Mouse (Mus musculus): ENCODE measurements at regions not wholly inside any gene's neighbourhood (a gene's known extent, or its start where the extent isn't known, plus 50 kb on each side); places are given as distances from the start of the nearest gene placed in this dataset.

- Histone ChIP-seq H3K27ac (replicated peaks) (no peak overlapping the region), H3K4me2 (no peak overlapping the region), H3K9ac (no peak overlapping the region), H3K4me3 (replicated peaks) (no peak overlapping the region), H3K36me3 (replicated peaks) (no peaks in the 10 kb centered on the region), H3K27me3 (no peaks in the 10 kb centered on the region), H3K9me3 (replicated peaks) (no peaks in the 10 kb centered on the region), H3K4me1 (replicated peaks) (no peaks in the 10 kb centered on the region)
- WGBS (ENCODE audit: insufficient replicate concordance): 45% methylated on average over 6 of the region's 6 CpGs
- ATAC-seq (ENCODE audit: insufficient read depth): no peak
Measured at GRCm38 (mm10) chr9:41364442-41365250, 203.1 kb upstream of the Ubash3b start.

- H3K27ac ChIP-seq (replicated peaks): no peak overlapping the region
- no peaks in the 10 kb centered on the region for H3K4me1 ChIP-seq (replicated peaks)
- 49% methylated on average over 5 of the region's 5 CpGs for WGBS (ENCODE audit: insufficient replicate concordance)
- H3K4me2 ChIP-seq: no peak overlapping the region
- H3K36me3 ChIP-seq (replicated peaks): no peaks in the 10 kb centered on the region
- no peak overlapping the region for H3K4me3 ChIP-seq (replicated peaks)
- no peaks in the 10 kb centered on the region for H3K9me3 ChIP-seq (replicated peaks)
- no peaks in the 10 kb centered on the region for H3K27me3 ChIP-seq
- ATAC-seq (ENCODE audit: insufficient read depth): no peak
- no peak overlapping the region for H3K9ac ChIP-seq
Measured at GRCm38 (mm10) chr9:41360356-41360755, 198.9 kb upstream of the Ubash3b start.

DNA sequence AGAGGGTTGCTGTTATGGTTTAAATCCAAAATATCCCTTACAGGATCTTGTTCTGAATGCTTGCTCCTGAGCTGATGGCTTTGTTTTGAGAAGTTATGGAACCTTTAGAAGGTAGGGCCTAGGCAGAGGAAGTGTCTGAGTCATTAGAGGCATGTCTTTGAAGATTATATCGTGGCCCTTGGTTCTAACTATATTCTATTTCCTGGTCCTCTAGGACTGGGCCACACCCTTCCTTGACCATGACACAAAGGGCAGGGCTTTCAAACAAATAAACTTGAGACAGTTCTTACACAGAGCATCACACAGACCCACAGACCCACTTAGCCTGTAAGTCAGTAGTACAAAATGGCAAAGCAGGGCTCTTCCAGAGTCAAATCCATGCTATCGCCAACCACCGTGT lies 197.8 kb upstream of the Ubash3b start:
- H3K36me3 ChIP-seq (replicated peaks): no peaks in the 10 kb centered on the region
- H3K9ac ChIP-seq: no peak overlapping the region
- no peak overlapping the region for H3K27ac ChIP-seq (replicated peaks)
- H3K4me1 ChIP-seq (replicated peaks): no peaks in the 10 kb centered on the region
- no peaks in the 10 kb centered on the region for H3K27me3 ChIP-seq
- no peak for ATAC-seq (ENCODE audit: insufficient read depth)
- 68% methylated on average over 3 of the region's 3 CpGs for WGBS (ENCODE audit: insufficient replicate concordance)
- H3K4me2 ChIP-seq: no peak overlapping the region
- no peaks in the 10 kb centered on the region for H3K9me3 ChIP-seq (replicated peaks)
- no peak overlapping the region for H3K4me3 ChIP-seq (replicated peaks)

DNA sequence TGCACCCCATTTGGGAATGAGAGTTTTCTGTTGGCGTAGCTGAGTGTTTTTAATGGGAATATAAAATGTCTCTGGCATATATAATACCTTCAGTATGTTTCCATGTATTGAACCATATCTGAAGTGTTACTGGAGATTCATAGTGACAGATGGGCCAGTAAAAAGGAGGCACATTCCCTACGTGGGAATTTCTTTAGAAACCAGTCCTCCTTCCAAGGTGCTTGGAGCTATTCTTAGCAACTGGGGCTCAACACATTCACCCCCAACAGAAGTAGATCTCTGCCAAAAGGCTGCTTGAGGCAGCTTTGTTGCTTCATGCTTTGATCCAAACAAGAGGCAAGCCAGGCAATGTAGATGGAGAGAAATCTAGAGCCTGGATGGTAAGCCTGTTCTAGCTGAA lies 183.8 kb upstream of the Ubash3b start:
- Histone ChIP-seq H3K4me1 (replicated peaks) (no peaks in the 10 kb centered on the region), H3K9ac (no peak overlapping the region), H3K4me3 (replicated peaks) (no peak overlapping the region), H3K4me2 (no peak overlapping the region), H3K27ac (replicated peaks) (no peak overlapping the region), H3K36me3 (replicated peaks) (no peaks in the 10 kb centered on the region), H3K27me3 (no peaks in the 10 kb centered on the region), H3K9me3 (replicated peaks) (no peaks in the 10 kb centered on the region)
- WGBS (ENCODE audit: insufficient replicate concordance): 46% methylated on average over 2 of the region's 2 CpGs
- ATAC-seq (ENCODE audit: insufficient read depth): no peak

DNA sequence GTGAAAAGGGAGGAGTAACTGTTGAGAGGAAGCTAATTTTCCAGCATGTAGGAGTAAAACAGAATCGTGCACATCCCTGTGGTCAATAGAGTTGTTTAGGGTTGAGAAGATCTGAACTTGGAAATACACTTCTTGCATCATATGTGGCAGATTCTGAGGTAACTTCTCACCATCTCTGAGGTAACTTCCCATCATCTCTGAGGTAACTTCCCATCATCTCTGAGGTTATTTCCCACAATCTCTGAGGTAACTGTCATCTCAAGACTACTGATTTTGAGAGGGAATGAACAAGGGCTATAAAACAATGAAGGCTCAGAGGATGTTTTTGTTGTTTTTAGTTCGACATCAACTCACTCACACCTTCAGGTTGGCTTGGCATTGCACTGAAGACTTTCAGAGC lies 175.9 kb upstream of the Ubash3b start:
- no peak overlapping the region for H3K4me2 ChIP-seq
- H3K36me3 ChIP-seq (replicated peaks): no peaks in the 10 kb centered on the region
- no peak overlapping the region for H3K9ac ChIP-seq
- no peaks in the 10 kb centered on the region for H3K9me3 ChIP-seq (replicated peaks)
- H3K4me3 ChIP-seq (replicated peaks): no peak overlapping the region
- H3K27me3 ChIP-seq: no peaks in the 10 kb centered on the region
- 39% methylated on average over 2 of the region's 2 CpGs for WGBS (ENCODE audit: insufficient replicate concordance)
- H3K27ac ChIP-seq (replicated peaks): no peak overlapping the region
- H3K4me1 ChIP-seq (replicated peaks): no peaks in the 10 kb centered on the region
- ATAC-seq (ENCODE audit: insufficient read depth): no peak

DNA sequence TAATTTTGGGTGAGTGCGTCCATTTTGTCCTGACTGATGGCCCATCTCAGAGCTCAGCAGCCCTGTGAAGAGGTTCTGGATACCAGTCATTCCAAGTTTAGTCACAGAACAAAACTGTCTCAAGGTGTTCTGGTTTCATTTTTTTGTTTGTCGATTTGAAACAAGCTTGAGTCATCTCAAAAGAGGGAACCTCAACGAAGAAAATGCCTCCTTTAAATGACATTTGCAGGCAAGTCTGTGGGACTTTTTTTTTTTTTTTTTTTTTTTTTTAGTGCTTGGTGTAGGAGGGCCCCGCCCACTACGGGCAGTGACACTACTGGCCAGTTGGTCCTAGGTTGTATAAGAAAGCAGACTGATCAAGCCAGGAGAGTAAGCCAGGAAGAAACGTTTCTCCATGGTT lies 175.3 kb upstream of the Ubash3b start:
- 37% methylated on average over 6 of the region's 6 CpGs for WGBS (ENCODE audit: insufficient replicate concordance)
- H3K27me3 ChIP-seq: no peaks in the 10 kb centered on the region
- no peaks in the 10 kb centered on the region for H3K36me3 ChIP-seq (replicated peaks)

DNA sequence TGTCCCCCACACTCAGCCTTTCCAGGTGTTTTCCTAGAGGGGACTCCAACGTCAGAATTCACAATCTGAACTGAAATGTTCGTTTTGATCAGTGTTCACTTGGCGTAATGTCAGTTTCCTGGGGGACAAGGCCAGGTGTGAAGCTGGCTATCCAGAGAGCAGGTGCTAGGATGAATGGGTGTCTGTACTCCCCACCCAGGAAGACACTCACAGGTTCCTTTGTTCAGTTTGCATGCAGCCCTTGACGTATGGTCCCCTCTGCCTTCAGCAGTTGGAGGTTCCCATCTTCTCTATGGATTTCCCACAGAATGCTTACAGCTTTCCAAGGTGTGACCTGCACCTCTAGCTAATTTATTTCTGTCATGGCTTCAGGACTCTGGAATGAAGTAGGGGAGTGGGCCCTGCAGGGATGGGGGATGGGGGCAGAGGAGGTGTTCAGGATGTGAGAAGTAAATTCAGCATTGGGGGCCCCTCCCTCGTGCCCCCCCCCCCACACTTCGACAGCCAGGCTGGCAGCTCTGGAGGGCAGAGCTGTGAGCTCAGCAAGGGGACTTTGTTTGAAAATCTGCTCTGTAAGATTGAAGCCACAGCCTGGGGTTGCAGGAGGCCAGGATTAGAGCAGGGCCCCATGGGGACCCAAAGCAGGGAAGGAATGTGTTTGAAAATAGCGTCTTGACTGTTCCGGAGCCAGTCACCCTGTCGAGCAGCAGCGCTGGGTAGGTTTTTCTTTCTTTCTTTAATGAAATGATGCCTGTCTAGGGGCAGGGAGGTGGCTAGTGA lies 173.2 kb upstream of the Ubash3b start:
- no peaks in the 10 kb centered on the region for H3K9me3 ChIP-seq (replicated peaks)
- no peaks in the 10 kb centered on the region for H3K36me3 ChIP-seq (replicated peaks)
- H3K4me2 ChIP-seq: no peak overlapping the region
- 38% methylated on average over 10 of the region's 10 CpGs for WGBS (ENCODE audit: insufficient replicate concordance)
- no peaks in the 10 kb centered on the region for H3K27me3 ChIP-seq
- no peaks in the 10 kb centered on the region for H3K4me1 ChIP-seq (replicated peaks)
- no peak overlapping the region for H3K4me3 ChIP-seq (replicated peaks)
- H3K9ac ChIP-seq: no peak overlapping the region
- no peak for ATAC-seq (ENCODE audit: insufficient read depth)
- H3K27ac ChIP-seq (replicated peaks): no peak overlapping the region

More for the DNA sequence above, 175.3 kb upstream of the Ubash3b start:
- ATAC-seq (ENCODE audit: insufficient read depth): no peak
- Histone ChIP-seq H3K4me2 (no peak overlapping the region), H3K9ac (no peak overlapping the region), H3K4me1 (replicated peaks) (no peaks in the 10 kb centered on the region), H3K27ac (replicated peaks) (no peak overlapping the region), H3K9me3 (replicated peaks) (no peaks in the 10 kb centered on the region), H3K4me3 (replicated peaks) (no peak overlapping the region)

DNA sequence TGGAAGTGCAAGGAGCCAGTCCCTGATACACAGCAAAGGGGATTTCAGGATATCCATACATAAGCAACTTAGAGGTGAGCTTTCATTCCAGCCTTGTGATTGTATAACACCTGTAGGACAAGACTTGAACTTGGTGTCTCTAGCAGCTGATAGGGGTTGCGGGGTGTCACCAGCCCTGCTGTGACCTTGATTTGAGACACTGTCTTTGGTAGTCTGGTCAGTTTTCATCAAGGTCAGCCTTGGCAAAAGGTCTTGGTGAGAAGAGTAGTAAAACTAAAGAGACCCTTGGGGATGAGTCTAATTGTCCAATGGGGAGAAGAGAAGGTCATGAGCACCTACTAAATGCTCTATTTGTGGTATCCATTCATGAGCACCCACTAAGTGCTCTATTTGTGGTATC lies 172.0 kb upstream of the Ubash3b start:
- H3K4me2 ChIP-seq: no peak overlapping the region
- no peaks in the 10 kb centered on the region for H3K9me3 ChIP-seq (replicated peaks)
- H3K4me3 ChIP-seq (replicated peaks): no peak overlapping the region
- H3K4me1 ChIP-seq (replicated peaks): no peaks in the 10 kb centered on the region
- no peak overlapping the region for H3K9ac ChIP-seq
- WGBS (ENCODE audit: insufficient replicate concordance): 76% methylated on average over 1 of the region's 1 CpGs
- H3K36me3 ChIP-seq (replicated peaks): no peaks in the 10 kb centered on the region
- no peaks in the 10 kb centered on the region for H3K27me3 ChIP-seq
- H3K27ac ChIP-seq (replicated peaks): no peak overlapping the region
- no peak for ATAC-seq (ENCODE audit: insufficient read depth)

DNA sequence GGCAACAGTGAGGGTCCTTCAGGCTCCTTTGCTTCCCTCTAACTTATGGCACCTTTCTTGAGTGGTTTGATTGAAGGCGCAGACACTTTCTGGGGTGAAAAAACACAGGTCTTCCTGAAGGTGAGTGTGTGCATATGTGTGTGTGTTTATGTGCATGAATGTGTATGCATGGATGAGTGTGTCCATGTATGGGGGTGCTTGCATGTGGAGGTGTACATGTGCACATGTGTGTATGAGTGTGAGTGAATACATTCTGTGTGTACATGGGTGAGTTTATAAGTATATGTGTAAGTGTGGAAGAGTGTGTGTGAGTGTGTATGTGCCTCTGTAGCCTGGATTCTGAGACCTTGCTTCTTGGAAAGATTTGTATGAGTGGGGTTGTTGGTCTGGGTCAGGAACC lies 167.5 kb upstream of the Ubash3b start:
- H3K9me3 ChIP-seq (replicated peaks): no peaks in the 10 kb centered on the region
- no peaks in the 10 kb centered on the region for H3K4me1 ChIP-seq (replicated peaks)
- WGBS (ENCODE audit: insufficient replicate concordance): 76% methylated on average over 1 of the region's 1 CpGs
- no peak overlapping the region for H3K4me2 ChIP-seq
- H3K4me3 ChIP-seq (replicated peaks): no peak overlapping the region
- H3K9ac ChIP-seq: no peak overlapping the region
- no peak overlapping the region for H3K27ac ChIP-seq (replicated peaks)
- no peaks in the 10 kb centered on the region for H3K27me3 ChIP-seq
- H3K36me3 ChIP-seq (replicated peaks): no peaks in the 10 kb centered on the region
- no peak for ATAC-seq (ENCODE audit: insufficient read depth)

- no peak overlapping the region for H3K27ac ChIP-seq (replicated peaks)
- no peak overlapping the region for H3K4me2 ChIP-seq
- WGBS (ENCODE audit: insufficient replicate concordance): 53% methylated on average over 5 of the region's 5 CpGs
- H3K9ac ChIP-seq: no peak overlapping the region
- no peak for ATAC-seq (ENCODE audit: insufficient read depth)
- no peak overlapping the region for H3K4me3 ChIP-seq (replicated peaks)
- no peaks in the 10 kb centered on the region for H3K36me3 ChIP-seq (replicated peaks)
- no peaks in the 10 kb centered on the region for H3K27me3 ChIP-seq
- no peaks in the 10 kb centered on the region for H3K9me3 ChIP-seq (replicated peaks)
- H3K4me1 ChIP-seq (replicated peaks): no peaks in the 10 kb centered on the region
Measured at GRCm38 (mm10) chr9:41328480-41328879, 167.0 kb upstream of the Ubash3b start.

DNA sequence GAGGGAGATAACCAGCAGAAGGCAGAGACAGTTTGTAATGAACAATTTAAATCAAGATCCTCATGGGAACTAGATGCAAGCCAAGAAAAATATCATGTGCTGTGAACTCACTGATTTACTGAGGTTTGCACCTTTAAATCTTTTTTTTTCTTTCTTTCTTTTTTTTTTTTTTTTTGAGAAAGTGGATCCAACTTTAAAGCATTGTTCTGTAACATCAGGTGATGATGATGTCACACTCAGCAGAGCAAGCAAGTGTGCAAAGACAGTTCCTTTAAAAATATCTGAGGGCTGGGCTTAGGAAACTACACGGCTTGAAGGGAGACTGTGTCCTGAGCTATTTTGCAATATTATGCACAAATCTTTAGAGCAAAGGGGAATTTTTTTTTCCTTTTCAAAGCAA lies 166.6 kb upstream of the Ubash3b start:
- H3K4me2 ChIP-seq: no peak overlapping the region
- 25% methylated on average over 1 of the region's 1 CpGs for WGBS (ENCODE audit: insufficient replicate concordance)

More for the DNA sequence above, 166.6 kb upstream of the Ubash3b start:
- no peak overlapping the region for H3K4me3 ChIP-seq (replicated peaks)
- H3K4me1 ChIP-seq (replicated peaks): no peaks in the 10 kb centered on the region
- no peaks in the 10 kb centered on the region for H3K9me3 ChIP-seq (replicated peaks)
- H3K9ac ChIP-seq: no peak overlapping the region
- H3K27me3 ChIP-seq: no peaks in the 10 kb centered on the region
- no peaks in the 10 kb centered on the region for H3K36me3 ChIP-seq (replicated peaks)
- no peak overlapping the region for H3K27ac ChIP-seq (replicated peaks)
- no peak for ATAC-seq (ENCODE audit: insufficient read depth)
